Mouse (Mus musculus): Measurements from ENCODE around the gene Ints6l.

DNA sequence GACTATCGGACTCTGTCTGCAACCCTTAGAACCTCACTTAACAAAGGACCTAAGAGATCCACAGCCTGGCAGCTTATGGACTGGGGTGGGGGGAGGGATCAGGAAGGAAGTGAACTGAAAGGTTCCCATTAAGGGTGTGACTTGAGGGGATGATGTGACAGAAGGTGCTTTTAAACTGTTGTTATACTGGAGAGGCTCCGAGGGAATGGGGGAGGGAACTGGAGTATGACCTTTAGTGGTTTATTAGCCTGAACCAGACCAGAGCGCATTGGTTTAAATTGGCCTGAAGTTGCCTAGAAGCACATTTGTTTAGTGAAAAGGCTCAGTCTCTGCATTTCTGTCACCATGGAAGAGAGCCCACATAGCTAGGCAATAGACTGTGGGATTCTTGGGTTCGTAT, 13.0 kb downstream of the Ints6l start:
- no peak for TF ChIP-seq CTCF (IDR thresholded peaks at IDR 0.05; ENCODE audit: borderline replicate concordance, extremely low read depth, insufficient read depth, insufficient read length)
- TF ChIP-seq POLR2A (IDR thresholded peaks at IDR 0.05; ENCODE audit: borderline replicate concordance, extremely low read depth, insufficient read depth, insufficient read length, poor library complexity, severe bottlenecking) = no peak

Measured in brain, embryonic 14.5 days (tissue).